Mouse (Mus musculus) MEL (cell line): ENCODE measurements around the gene Ctdsp1. TPM values are rescaled to one million over a fixed set of nuclear protein-coding genes. Genes with fewer than 3 reads are reported as not detected.

Source experiments
- DNase-seq: peaks from one replicate; pipeline ENCODE4 v3.0.0; 2011; ENCODE audit warnings: low read depth, low spot score
- H3K27ac ChIP-seq: 2 replicates; pipeline ENCODE4 v1.5.1; 2012; ENCODE audit warnings: low read depth, mild to moderate bottlenecking, control low read depth, low read length, moderate library complexity; ENCODE audit not compliant: control insufficient read depth
- H3K27me3 ChIP-seq, 2 experiments: fragments of 150-350 bp in 1 of 2; sonication (generic) in 1 of 2; 2 replicates each; pipeline ENCODE4 v1.6.1; 2012; ENCODE audit warnings: low read length in 2 of 2, mild to moderate bottlenecking in 2 of 2, improper control_type of control experiment in 1 of 2, moderate library complexity in 1 of 2; ENCODE audit not compliant: insufficient read depth in 2 of 2, control insufficient read depth in 1 of 2
- H3K36me3 ChIP-seq, 2 experiments: 2 replicates each; pipeline ENCODE4 v1.6.1; 2012 to 2014; ENCODE audit warnings: low read length in 2 of 2, improper control_type of control experiment in 1 of 2, inconsistent platforms in 1 of 2, mild to moderate bottlenecking in 1 of 2; ENCODE audit not compliant: insufficient read depth in 2 of 2, control insufficient read depth in 1 of 2
- H3K4me1 ChIP-seq, 2 experiments: fragments of 150-350 bp in 1 of 2; sonication (generic) in 1 of 2; 2 replicates each; pipeline ENCODE4 v1.6.1; 2012; ENCODE audit warnings: low read length in 2 of 2, improper control_type of control experiment in 1 of 2, mild to moderate bottlenecking in 1 of 2; ENCODE audit not compliant: insufficient read depth in 2 of 2, control insufficient read depth in 1 of 2
- H3K4me3 ChIP-seq, 2 experiments: fragments of 150-350 bp in 1 of 2; sonication (generic) in 1 of 2; 2 replicates each; pipeline ENCODE4 v1.5.1; 2012; ENCODE audit warnings: low read depth in 2 of 2, low read length in 2 of 2, mild to moderate bottlenecking in 2 of 2, moderate library complexity in 2 of 2, control low read depth in 1 of 2, improper control_type of control experiment in 1 of 2; ENCODE audit not compliant: control insufficient read depth in 1 of 2, insufficient read depth in 1 of 2
- H3K79me2 ChIP-seq: 2 replicates; pipeline ENCODE4 v1.6.1; 2012; ENCODE audit warnings: mild to moderate bottlenecking, low read length, moderate library complexity; ENCODE audit not compliant: control insufficient read depth, poor library complexity, insufficient read depth
- H3K9ac ChIP-seq: 2 replicates; pipeline ENCODE4 v1.6.1; 2012; ENCODE audit warnings: low read depth, mild to moderate bottlenecking, control low read depth, low read length, moderate library complexity; ENCODE audit not compliant: control insufficient read depth, poor library complexity, severe bottlenecking
- H3K9me3 ChIP-seq: fragments of 150-350 bp; sonication (generic); replicated peaks from 2 replicates; pipeline ENCODE4 v1.6.1; 2012; ENCODE audit warnings: mild to moderate bottlenecking, low read length, improper control_type of control experiment, moderate library complexity; ENCODE audit not compliant: insufficient read depth
- BHLHE40 ChIP-seq: IDR thresholded peaks from 2 replicates; pipeline ENCODE4 v1.6.1; 2012; ENCODE audit warnings: low read depth, mild to moderate bottlenecking, inconsistent platforms, low read length, improper control_type of control experiment, borderline replicate concordance
- CHD1 ChIP-seq: IDR thresholded peaks from 2 replicates; pipeline ENCODE4 v1.6.1; 2012; ENCODE audit warnings: low read depth, mild to moderate bottlenecking, inconsistent platforms, low read length, improper control_type of control experiment
- CHD2 ChIP-seq: IDR thresholded peaks from 2 replicates; pipeline ENCODE4 v1.6.1; 2011; ENCODE audit warnings: low read length, improper control_type of control experiment
- E2F4 ChIP-seq: IDR thresholded peaks from 2 replicates; pipeline ENCODE4 v1.6.1; 2011; ENCODE audit warnings: low read depth, low read length, improper control_type of control experiment, borderline replicate concordance
- HCFC1 ChIP-seq: IDR thresholded peaks from 2 replicates; pipeline ENCODE4 v1.6.1; 2012; ENCODE audit warnings: low read depth, mild to moderate bottlenecking, inconsistent platforms, low read length, improper control_type of control experiment, moderate library complexity
- NELFE ChIP-seq: IDR thresholded peaks from 2 replicates; pipeline ENCODE4 v1.6.1; 2011; ENCODE audit warnings: low read depth, low read length, improper control_type of control experiment
- POLR2AphosphoS2 ChIP-seq: IDR thresholded peaks from 2 replicates; pipeline ENCODE4 v1.6.1; 2011; ENCODE audit warnings: low read length, improper control_type of control experiment
- SMC3 ChIP-seq: IDR thresholded peaks from 2 replicates; pipeline ENCODE4 v1.6.1; 2011; ENCODE audit warnings: low read depth, low read length, improper control_type of control experiment
- TAL1 ChIP-seq: IDR thresholded peaks from 2 replicates; pipeline ENCODE4 v1.6.1; 2012; ENCODE audit warnings: mild to moderate bottlenecking, inconsistent platforms, low read length, moderate library complexity, mixed read lengths
- TBP ChIP-seq: IDR thresholded peaks from 2 replicates; pipeline ENCODE4 v1.8.0; 2011; ENCODE audit warnings: low read depth, low read length, improper control_type of control experiment
- TCF12 ChIP-seq: IDR thresholded peaks from 2 replicates; pipeline ENCODE4 v1.6.1; 2014; ENCODE audit warnings: low read depth, mild to moderate bottlenecking, inconsistent platforms, low read length, improper control_type of control experiment, moderate library complexity
- ZC3H11A ChIP-seq: IDR thresholded peaks from 2 replicates; pipeline ENCODE4 v1.6.1; 2012; ENCODE audit warnings: low read depth, mild to moderate bottlenecking, inconsistent platforms, low read length, improper control_type of control experiment
- polyA plus RNA-seq, 2 experiments: library from polyadenylated mRNA; stranded (reverse) in 1 of 2; unstranded in 1 of 2; fragments of >175 nt in 1 of 2; fragments of >200 nt in 1 of 2; gene quantifications; 2 replicates each; pipeline versions ENCODE4 v1.2.1 to v1.2.4; 2012; ENCODE audit warnings: low replicate concordance in 2 of 2, low read depth in 1 of 2; ENCODE audit not compliant: insufficient read length in 2 of 2, insufficient read depth in 1 of 2, missing spikeins in 1 of 2
- total RNA-seq: library from RNA; depleted of rRNA; stranded (reverse); fragments of 300-350 nt; gene quantifications from 2 replicates; pipeline ENCODE4 v1.2.3, GENCODE M21; 2012

The Ctdsp1 gene
- total and polyA plus RNA-seq, 3 experiments = 18.0 to 69.8 TPM; not detected in 1

DNA sequence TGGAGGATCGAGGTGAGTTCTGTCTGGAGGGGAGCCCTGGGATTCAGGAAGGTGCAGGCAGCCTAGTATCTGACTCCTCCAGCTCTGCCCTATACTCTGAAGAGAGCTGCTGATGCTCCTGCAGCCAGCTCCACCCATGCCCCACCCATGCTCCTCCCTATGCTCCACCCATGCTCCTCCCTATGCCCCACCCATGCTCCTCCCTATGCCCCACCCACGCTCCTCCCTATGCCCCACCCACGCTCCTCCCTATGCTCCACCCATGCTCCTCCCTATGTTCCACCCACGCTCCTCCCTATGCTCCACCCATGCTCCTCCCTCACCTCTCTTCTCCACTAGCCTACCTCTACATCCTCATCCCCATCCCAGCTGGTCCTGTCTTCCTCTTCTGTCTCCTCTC, 23.8 kb downstream of the Ctdsp1 start:
- peak; percentile 67 for DNase-seq
- Histone ChIP-seq H3K79me2 (no peaks in the 10 kb centered on the region), H3K4me3 (no peak overlapping the region), H3K36me3 (peaks cover 0 to 4% of the 10 kb centered on the region in 2 experiments; a peak in 2 of 4 replicates), H3K27ac (no peak overlapping the region), H3K4me1 (peaks cover 3 to 7% of the 10 kb centered on the region in 2 experiments; a peak in 3 of 4 replicates), H3K27me3 (no peaks in the 10 kb centered on the region), H3K9me3 (no peaks in the 10 kb centered on the region), H3K9ac (no peak overlapping the region)
- TF ChIP-seq CHD2 (no peak), TCF12 (no peak), CHD1 (no peak), TAL1 (no peak), BHLHE40 (no peak)

DNA sequence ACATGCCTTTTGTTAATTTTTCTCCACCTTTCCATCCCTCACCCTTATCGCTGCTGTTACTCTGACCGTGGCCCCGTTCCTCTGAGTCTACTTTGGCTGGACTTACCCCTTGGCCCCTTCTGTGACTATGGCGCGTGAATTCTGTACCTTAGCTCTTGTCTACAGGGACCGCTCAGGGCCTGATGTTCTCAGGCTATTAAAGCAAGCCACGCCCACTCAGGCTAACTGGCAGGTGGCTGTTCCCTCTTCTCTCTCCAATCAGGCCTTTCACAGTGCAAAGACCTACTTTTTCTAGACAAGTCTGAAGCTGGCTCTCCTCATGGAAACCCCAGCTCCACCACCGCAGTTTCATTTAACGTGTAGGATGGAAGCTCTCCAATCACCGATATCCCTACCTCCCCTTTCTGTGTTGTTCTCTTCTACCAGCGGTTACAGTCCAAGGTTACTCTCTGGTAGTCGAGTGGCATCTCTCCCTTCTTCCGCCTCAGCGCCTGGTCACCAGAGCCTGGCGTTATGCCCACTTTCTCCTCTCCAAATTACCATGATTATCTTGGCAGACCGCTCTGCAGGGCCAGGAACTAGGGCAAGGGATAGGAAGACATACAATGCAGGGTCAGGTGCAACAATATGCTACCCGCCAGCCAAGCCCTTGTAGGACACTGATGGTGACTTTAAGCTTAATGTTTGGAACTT, 27.6 kb downstream of the Ctdsp1 start:
- Histone ChIP-seq H3K4me3 (no peak overlapping the region), H3K4me1 (peaks cover 3 to 5% of the 10 kb centered on the region in 2 experiments; a peak in 3 of 4 replicates), H3K9ac (no peak overlapping the region), H3K27ac (no peak overlapping the region), H3K27me3 (no peaks in the 10 kb centered on the region), H3K9me3 (no peaks in the 10 kb centered on the region), H3K36me3 (peaks cover 0 to 3% of the 10 kb centered on the region in 2 experiments; a peak in 2 of 4 replicates), H3K79me2 (no peaks in the 10 kb centered on the region)
- no peak for DNase-seq
- TF ChIP-seq HCFC1 (no peak), ZC3H11A (no peak), POLR2AphosphoS2 (no peak), TBP (no peak)

DNA sequence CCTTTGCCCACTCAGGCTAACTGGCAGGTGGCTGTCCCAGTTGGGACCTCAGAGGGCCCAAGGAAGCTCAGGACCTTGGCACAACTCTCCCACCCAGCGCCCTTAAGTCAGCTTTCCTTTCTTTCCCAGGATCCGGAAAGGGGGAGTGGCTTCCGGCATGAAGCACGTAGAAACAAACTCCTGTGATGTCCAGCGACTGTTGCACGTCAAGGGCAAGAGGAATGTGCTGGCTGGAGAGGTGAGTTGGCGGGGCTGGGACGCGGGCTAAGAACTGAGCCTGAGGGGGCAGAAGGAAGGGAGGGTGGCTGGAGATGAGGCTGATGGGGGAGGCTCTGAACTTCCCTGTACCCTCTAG, 28.1 kb downstream of the Ctdsp1 start:
- Histone ChIP-seq H3K9me3 (no peaks in the 10 kb centered on the region), H3K4me1 (peaks cover 0 to under 1% of the 10 kb centered on the region in 2 experiments; a peak in 1 of 4 replicates), H3K4me3 (no peak overlapping the region), H3K9ac (no peak overlapping the region), H3K27me3 (no peaks in the 10 kb centered on the region), H3K36me3 (no peaks in the 10 kb centered on the region), H3K79me2 (no peaks in the 10 kb centered on the region), H3K27ac (no peak overlapping the region)
- no peak for DNase-seq
- TF ChIP-seq E2F4 (no peak), SMC3 (no peak), TAL1 (no peak), HCFC1 (no peak), NELFE (no peak), CHD1 (no peak)
